Mouse (Mus musculus) lung, embryonic 16.5 days (tissue): ENCODE measurements around the gene Axin1. TPM values are rescaled to one million over a fixed set of nuclear protein-coding genes. Genes with fewer than 3 reads are reported as not detected.
"Not testable (repeated sequence)": the region's sequence is repeated elsewhere in the genome, so short reads cannot be mapped to it uniquely, and the experiment has no call there.

Experiments used
- ATAC-seq: fragments of 200-750 bp; cut with Nextera tagmentation; 2 replicates; pipeline ENCODE4 v1.8.0; 2017; ENCODE audit warnings: low read depth, mild to moderate bottlenecking, moderate library complexity
- H3K27ac ChIP-seq: fragments of 300-500 bp; sonication (generic); 2 replicates; pipeline ENCODE4 v1.5.1; 2014; ENCODE audit warnings: mild to moderate bottlenecking, control low read depth, low read length
- H3K27me3 ChIP-seq: fragments of 300-500 bp; sonication (generic); 2 replicates; pipeline ENCODE4 v1.6.1; 2014; ENCODE audit warnings: low read depth, low read length, mixed read lengths; ENCODE audit not compliant: control insufficient read depth, insufficient read depth
- H3K36me3 ChIP-seq: fragments of 300-500 bp; sonication (generic); 2 replicates; pipeline ENCODE4 v1.6.1; 2014; ENCODE audit warnings: low read length; ENCODE audit not compliant: control insufficient read depth, insufficient read depth
- H3K4me1 ChIP-seq: fragments of 300-500 bp; sonication (generic); replicated peaks from 2 replicates; pipeline ENCODE4 v1.6.1; 2014; ENCODE audit warnings: low read length, mixed read lengths; ENCODE audit not compliant: control insufficient read depth, insufficient read depth
- H3K4me2 ChIP-seq: fragments of 300-500 bp; sonication (generic); 2 replicates; pipeline ENCODE4 v1.6.1; 2014; ENCODE audit warnings: low read depth, low read length, control low read depth
- H3K4me3 ChIP-seq: fragments of 300-500 bp; sonication (generic); 2 replicates; pipeline ENCODE4 v1.5.1; 2014; ENCODE audit warnings: mild to moderate bottlenecking, low read length, control low read depth
- H3K9ac ChIP-seq: fragments of 300-500 bp; sonication (generic); 2 replicates; pipeline ENCODE4 v1.6.1; 2014; ENCODE audit warnings: low read length, control low read depth
- H3K9me3 ChIP-seq: fragments of 300-500 bp; sonication (generic); 2 replicates; pipeline ENCODE4 v1.6.1; 2016; ENCODE audit warnings: low read length; ENCODE audit not compliant: control insufficient read depth
- WGBS: fragments of 180-500 bp; shearing (Covaris S2); extraction: QIAGEN DNeasy Blood & Tissue Kit; methylation state at CpG from one replicate; pipeline ENCODE4 v1.1.7; 2014; 5-methylcytosine and 5-hydroxymethylcytosine counted together
- polyA plus RNA-seq: library from polyadenylated mRNA; unstranded; fragments of >200 nt; fragmentation: Nextera tagmentation; extraction: Ambion mirVana; gene quantifications from 2 replicates; pipeline ENCODE4 v1.2.1, GENCODE M21; 2015

Gene Axin1
- polyA plus RNA-seq, 1 experiment from 2014 or later = 7.4 TPM

DNA sequence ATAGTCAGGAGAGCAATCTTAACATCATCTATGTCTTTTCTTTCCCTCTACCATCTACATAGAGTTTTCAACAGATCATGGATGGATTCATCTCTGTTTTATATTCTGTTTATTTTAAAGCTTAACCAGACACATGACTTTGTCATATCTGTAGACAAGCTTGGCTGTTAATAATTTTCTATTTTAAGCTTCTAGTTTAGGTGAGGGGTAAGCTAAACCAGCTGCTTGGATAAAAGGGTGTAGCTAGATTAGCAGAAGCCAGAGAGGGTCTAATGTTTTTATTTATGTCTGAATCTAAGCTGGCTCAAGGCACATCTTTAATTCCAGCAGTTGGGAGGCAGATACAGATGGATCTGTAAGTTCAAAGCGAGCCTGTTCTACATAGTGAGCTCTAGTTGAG, 24.2 kb downstream of the Axin1 start:
- WGBS = 65% methylated on average over 1 of the region's 1 CpGs

DNA sequence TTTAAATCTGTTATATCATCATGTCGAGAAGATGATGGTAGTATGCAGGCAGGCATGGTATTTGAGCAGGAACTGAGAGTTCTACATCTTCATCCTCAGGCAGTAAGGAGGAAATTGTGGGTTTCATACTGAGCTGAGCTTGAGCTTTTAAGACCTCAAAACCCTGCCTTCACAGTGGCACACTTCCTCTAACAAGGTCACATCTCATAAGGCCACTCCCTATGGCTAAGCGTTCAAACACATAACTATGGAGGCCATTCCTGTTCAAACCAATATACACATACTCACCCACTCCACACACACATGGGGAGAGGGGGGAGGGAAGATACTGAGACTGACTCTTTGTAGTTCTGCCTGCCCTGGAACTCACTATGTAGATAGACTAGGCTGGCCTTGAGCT, 29.6 kb downstream of the Axin1 start:
- H3K36me3 ChIP-seq = no peaks in the 10 kb centered on the region
- H3K9me3 ChIP-seq = no peaks in the 10 kb centered on the region
- WGBS = 76% methylated on average over 2 of the region's 2 CpGs
- no peaks in the 10 kb centered on the region for H3K27me3 ChIP-seq
- no peak overlapping the region for H3K9ac ChIP-seq
- H3K4me2 ChIP-seq = no peak overlapping the region
- ATAC-seq = no peak
- H3K4me1 ChIP-seq = no peaks in the 10 kb centered on the region
- no peak overlapping the region for H3K4me3 ChIP-seq
- H3K27ac ChIP-seq = no peak overlapping the region

More for the DNA sequence above, 24.2 kb downstream of the Axin1 start:
- Histone ChIP-seq H3K4me1 (peaks cover 2% of the 10 kb centered on the region; the same call in 1 of the 2 replicates), H3K4me3 (no peak overlapping the region), H3K27ac (no peak overlapping the region), H3K4me2 (no peak overlapping the region), H3K36me3 (no peaks in the 10 kb centered on the region), H3K27me3 (no peaks in the 10 kb centered on the region), H3K9ac (no peak overlapping the region), H3K9me3 (no peaks in the 10 kb centered on the region)
- no peak for ATAC-seq

DNA sequence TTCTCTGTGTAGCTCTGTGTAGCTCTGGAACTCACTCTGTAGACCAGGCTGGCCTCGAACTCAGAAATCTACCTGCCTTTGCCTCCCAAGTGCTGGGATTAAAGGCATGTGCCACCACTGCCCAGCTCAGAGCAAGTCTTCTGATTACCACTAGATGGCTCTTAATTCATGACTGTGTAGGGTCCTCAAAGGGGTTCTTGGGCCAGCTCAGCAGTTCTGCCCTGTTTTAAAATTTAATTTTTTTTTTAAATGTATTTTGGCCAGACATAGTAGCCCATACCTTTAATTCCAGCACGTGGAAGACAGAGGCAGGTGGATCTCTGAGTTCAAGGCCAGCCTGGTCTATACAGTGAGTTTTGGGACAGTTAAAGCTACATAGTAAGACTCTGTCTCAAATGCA, 36.8 kb downstream of the Axin1 start:
- not testable (repeated sequence) for H3K27ac ChIP-seq

DNA sequence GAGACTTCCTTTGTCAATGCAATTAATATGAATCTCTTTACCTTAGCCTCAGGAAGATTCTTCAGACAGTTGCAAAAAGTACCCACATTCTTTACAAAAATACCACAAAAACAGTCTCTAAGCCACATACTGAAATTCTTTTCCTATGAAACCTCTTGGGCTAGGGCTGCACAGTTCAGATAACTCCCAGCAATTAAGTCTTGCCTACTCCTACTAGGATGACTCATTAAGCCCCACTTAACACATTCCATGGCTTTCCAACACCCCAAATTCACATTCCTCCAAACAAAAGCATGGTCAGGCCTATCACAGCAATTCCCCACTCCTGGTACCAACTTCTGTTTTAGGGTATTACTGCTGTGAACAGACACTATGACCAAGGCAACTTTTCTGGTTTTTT, 40.1 kb downstream of the Axin1 start:
- H3K9ac ChIP-seq = no peak overlapping the region
- H3K4me1 ChIP-seq = no peaks in the 10 kb centered on the region
- H3K27ac ChIP-seq = no peak overlapping the region
- no peaks in the 10 kb centered on the region for H3K9me3 ChIP-seq
- no peak for ATAC-seq
- H3K4me3 ChIP-seq = no peak overlapping the region
- peaks cover 13% of the 10 kb centered on the region; the same call in 1 of the 2 replicates for H3K36me3 ChIP-seq
- no peak overlapping the region for H3K4me2 ChIP-seq
- no peaks in the 10 kb centered on the region for H3K27me3 ChIP-seq

More for the DNA sequence above, 36.8 kb downstream of the Axin1 start:
- not testable (repeated sequence) for H3K9me3 ChIP-seq, H3K4me3 ChIP-seq, H3K4me1 ChIP-seq, ATAC-seq, H3K4me2 ChIP-seq, H3K27me3 ChIP-seq, H3K9ac ChIP-seq
- peaks cover 10% of the 10 kb centered on the region; the same call in 1 of the 2 replicates for H3K36me3 ChIP-seq
- 85% methylated on average over 2 of the region's 2 CpGs for WGBS

DNA sequence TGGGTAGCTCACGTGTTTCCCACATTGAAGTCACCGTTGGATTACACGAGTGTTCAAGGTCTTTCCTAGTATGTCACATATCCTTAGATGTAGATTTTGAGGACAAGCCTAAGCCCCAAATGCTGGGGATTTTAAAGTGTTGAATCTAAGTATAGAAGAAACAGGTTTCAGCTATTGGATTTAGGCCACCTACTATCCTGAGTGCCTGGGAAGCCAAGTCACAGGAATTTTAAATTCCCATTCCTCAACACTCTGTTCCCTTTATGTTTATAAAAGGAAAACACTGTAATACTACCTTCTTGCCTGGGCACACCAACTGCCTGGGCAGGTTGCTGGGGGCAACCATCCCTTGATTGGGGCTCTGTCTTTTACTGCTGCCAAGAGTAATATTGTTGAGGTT, 42.7 kb downstream of the Axin1 start:
- H3K36me3 ChIP-seq = peaks cover 19% of the 10 kb centered on the region

GRCm38 (mm10) chr17:26187592-26187991, 49.1 kb downstream of the Axin1 start:
- Histone ChIP-seq H3K36me3 (peaks cover 41% of the 10 kb centered on the region), H3K9me3 (no peaks in the 10 kb centered on the region), H3K27ac (no peak overlapping the region), H3K4me1 (no peaks in the 10 kb centered on the region), H3K4me3 (no peak overlapping the region), H3K9ac (no peak overlapping the region), H3K27me3 (no peaks in the 10 kb centered on the region), H3K4me2 (no peak overlapping the region)
- WGBS = 97% methylated on average over 5 of the region's 5 CpGs
- no peak for ATAC-seq

More for the DNA sequence above, 42.7 kb downstream of the Axin1 start:
- ATAC-seq = no peak
- H3K27ac ChIP-seq = no peak overlapping the region
- H3K9ac ChIP-seq = no peak overlapping the region
- no peaks in the 10 kb centered on the region for H3K27me3 ChIP-seq
- H3K4me1 ChIP-seq = no peaks in the 10 kb centered on the region
- 95% methylated on average over 3 of the region's 3 CpGs for WGBS
- H3K9me3 ChIP-seq = no peaks in the 10 kb centered on the region
- no peak overlapping the region for H3K4me2 ChIP-seq
- no peak overlapping the region for H3K4me3 ChIP-seq

DNA sequence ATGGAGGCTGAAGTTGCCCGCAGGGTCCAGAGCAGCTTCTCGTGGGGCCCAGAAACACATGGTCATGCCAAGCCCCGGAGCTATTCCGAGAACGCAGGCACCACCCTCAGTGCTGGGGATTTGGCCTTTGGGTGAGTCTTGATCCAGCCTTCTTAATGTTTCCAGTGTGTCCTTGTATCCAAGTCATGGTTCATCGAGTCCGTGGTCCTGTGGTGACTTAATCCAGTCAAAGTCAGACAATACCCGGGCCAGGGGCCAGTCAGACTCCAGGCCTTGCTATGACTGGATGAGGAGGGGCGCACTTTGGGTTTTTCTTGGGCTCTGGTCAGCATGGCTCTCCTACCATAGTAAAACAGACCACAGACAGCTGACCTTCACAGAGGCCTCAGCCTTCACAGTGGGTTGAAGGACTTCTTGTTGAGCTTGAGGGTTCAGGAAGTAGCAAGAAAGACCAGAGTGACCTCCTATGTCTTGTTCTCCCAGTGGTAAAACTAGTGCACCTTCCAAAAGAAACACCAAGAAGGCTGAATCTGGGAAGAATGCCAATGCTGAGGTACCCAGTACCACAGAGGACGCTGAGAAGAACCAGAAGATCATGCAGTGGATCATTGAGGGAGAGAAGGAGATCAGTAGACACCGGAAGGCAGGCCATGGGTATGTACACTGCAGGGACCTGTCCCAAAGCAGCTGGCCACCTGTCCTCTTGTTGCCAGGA, 49.8 kb downstream of the Axin1 start:
- 94% methylated on average over 11 of the region's 11 CpGs for WGBS

GRCm38 (mm10) chr17:26191486-26191885, 53.0 kb downstream of the Axin1 start:
- H3K9me3 ChIP-seq, H3K4me2 ChIP-seq, H3K27me3 ChIP-seq, H3K27ac ChIP-seq, H3K4me1 ChIP-seq, H3K9ac ChIP-seq, ATAC-seq, H3K4me3 ChIP-seq: not testable (repeated sequence)
- peaks cover 43% of the 10 kb centered on the region for H3K36me3 ChIP-seq
- WGBS = 88% methylated on average over 7 of the region's 7 CpGs

More for the DNA sequence above, 49.8 kb downstream of the Axin1 start:
- no peaks in the 10 kb centered on the region for H3K9me3 ChIP-seq
- H3K27ac ChIP-seq = no peak overlapping the region
- ATAC-seq = no peak
- no peaks in the 10 kb centered on the region for H3K27me3 ChIP-seq
- no peaks in the 10 kb centered on the region for H3K4me1 ChIP-seq
- H3K4me3 ChIP-seq = no peak overlapping the region
- H3K9ac ChIP-seq = no peak overlapping the region
- peaks cover 43% of the 10 kb centered on the region for H3K36me3 ChIP-seq
- no peak overlapping the region for H3K4me2 ChIP-seq

DNA sequence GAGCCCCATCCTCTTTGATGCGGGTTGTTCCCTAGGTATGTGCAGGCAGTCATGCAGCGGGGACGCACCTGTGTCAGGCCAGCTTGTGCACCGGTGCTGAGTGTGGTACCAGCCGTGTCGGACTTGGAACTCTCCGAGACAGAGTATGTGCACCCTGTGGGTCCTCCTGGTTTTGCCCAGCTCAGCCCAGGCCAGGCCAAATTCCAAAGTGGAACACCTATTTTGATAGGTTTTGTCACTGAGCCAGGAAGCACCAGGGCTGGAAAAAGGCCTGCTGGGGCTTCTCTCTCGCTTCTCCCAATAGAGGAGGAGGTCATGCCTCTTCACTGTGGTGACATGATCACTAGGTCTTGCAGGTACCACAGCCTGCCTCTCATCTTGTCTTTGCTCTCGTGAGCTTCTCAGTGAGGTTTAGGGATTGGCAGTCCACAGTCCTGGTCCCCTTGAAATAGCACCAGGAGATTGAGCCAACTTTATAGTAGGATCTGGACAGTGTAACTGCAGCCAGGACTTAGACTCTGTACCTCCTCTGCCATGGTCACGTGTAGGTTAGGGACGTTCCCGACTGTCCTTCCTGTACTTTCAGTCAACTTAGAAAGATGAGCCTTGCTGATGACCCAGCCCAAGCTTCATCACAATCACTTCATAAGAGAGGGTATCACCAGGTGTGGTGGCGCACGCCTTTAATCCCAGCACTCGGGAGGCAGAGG, 54.1 kb downstream of the Axin1 start:
- ATAC-seq = no peak
- H3K27me3 ChIP-seq = no peaks in the 10 kb centered on the region
- no peak overlapping the region for H3K9ac ChIP-seq
- 94% methylated on average over 15 of the region's 15 CpGs for WGBS
- H3K4me3 ChIP-seq = no peak overlapping the region
- H3K27ac ChIP-seq = no peak overlapping the region
- no peaks in the 10 kb centered on the region for H3K9me3 ChIP-seq
- H3K4me2 ChIP-seq = no peak overlapping the region
- H3K36me3 ChIP-seq = peaks cover 46% of the 10 kb centered on the region
- no peaks in the 10 kb centered on the region for H3K4me1 ChIP-seq
